Mouse (Mus musculus) liver, embryonic 13.5 days (tissue): ENCODE measurements around the gene Chrna4. TPM values are rescaled to one million over a fixed set of nuclear protein-coding genes. Genes with fewer than 3 reads are reported as not detected.
A peak's percentile ranks its signal among the peaks of the same experiment; 100 is the strongest.

Experiments
- ATAC-seq: fragments of 200-750 bp; cut with Nextera tagmentation; 2 replicates; pipeline ENCODE4 v1.8.0; 2017; ENCODE audit warnings: low read depth, mild to moderate bottlenecking, moderate number of reproducible peaks, moderate library complexity
- DNase-seq: peaks from one replicate; pipeline ENCODE4 v3.0.0; 2022
- H3K27ac ChIP-seq: fragments of 300-500 bp; sonication (generic); 2 replicates; pipeline ENCODE4 v1.5.1; 2015; ENCODE audit warnings: moderate library complexity, mild to moderate bottlenecking, inconsistent platforms
- H3K27me3 ChIP-seq: fragments of 300-500 bp; sonication (generic); 2 replicates; pipeline ENCODE4 v1.6.1; 2015; ENCODE audit warnings: mild to moderate bottlenecking, inconsistent platforms
- H3K36me3 ChIP-seq: fragments of 300-500 bp; sonication (generic); 2 replicates; pipeline ENCODE4 v1.6.1; 2015; ENCODE audit warnings: mild to moderate bottlenecking, inconsistent platforms
- H3K4me1 ChIP-seq: fragments of 300-500 bp; sonication (generic); replicated peaks from 2 replicates; pipeline ENCODE4 v1.6.1; 2015; ENCODE audit warnings: inconsistent platforms
- H3K4me2 ChIP-seq: fragments of 300-500 bp; sonication (generic); 2 replicates; pipeline ENCODE4 v1.6.1; 2015; ENCODE audit warnings: inconsistent platforms, mild to moderate bottlenecking, moderate library complexity
- H3K4me3 ChIP-seq: fragments of 300-500 bp; sonication (generic); replicated peaks from 2 replicates; pipeline ENCODE4 v1.5.1; 2015; ENCODE audit warnings: mild to moderate bottlenecking, inconsistent platforms
- H3K9ac ChIP-seq: fragments of 300-500 bp; sonication (generic); 2 replicates; pipeline ENCODE4 v1.6.1; 2015; ENCODE audit warnings: mild to moderate bottlenecking, inconsistent platforms
- H3K9me3 ChIP-seq: fragments of 300-500 bp; sonication (generic); replicated peaks from 2 replicates; pipeline ENCODE4 v1.6.1; 2016; ENCODE audit warnings: inconsistent platforms
- WGBS: fragments of 180-500 bp; shearing (Covaris S2); methylation state at CpG from one replicate; pipeline ENCODE4 v1.1.7; 2015; ENCODE audit not compliant: insufficient replicate concordance; 5-methylcytosine and 5-hydroxymethylcytosine counted together
- polyA plus RNA-seq: library from polyadenylated mRNA; unstranded; fragments of >200 nt; fragmentation: Nextera tagmentation; extraction: Ambion mirVana; gene quantifications from 2 replicates; pipeline ENCODE4 v1.2.1, GENCODE M21; 2015

Gene Chrna4
- polyA plus RNA-seq, 1 experiment from 2014 or later: 0.46 TPM

DNA sequence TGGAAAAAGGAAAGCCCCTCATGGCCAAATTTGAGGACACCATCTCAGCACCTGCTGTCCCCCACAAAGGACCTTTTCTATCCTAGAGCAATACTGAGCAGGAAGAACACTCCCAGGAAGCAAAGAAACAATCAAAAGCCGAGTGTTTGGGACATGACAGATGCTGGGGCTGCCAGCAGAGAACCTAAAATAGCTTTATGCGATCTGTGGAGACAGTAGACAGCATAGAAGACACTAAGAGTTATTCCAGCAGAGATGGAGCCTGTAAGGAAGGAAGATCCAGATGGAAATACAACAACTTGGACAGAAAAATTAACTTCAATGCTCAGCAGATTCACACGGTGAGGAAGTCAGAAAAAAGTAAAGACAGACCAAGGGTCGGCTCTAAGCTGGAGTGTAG is 22.5 kb upstream of the Chrna4 start:
- WGBS: 38% methylated on average over 4 of the region's 4 CpGs
- no peak for ATAC-seq

DNA sequence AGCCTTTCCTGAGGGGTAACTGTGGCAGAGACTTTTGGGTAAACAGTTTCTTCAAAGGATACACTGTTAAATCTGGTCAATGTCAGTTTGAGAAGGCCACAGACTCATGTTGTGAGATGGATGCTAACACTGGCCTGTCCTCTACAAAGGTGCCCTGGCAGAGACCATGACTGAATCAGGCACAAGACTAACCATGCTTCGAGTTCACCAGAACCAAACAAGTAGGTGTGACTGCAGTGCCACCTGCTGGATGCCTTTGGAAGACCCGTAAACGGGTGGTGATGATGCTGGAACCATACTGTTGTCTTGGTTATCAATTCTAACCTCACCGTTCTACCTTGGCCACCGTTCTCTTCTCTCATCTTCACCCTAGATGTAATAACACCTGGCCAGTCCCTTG is 16.8 kb upstream of the Chrna4 start:
- 17% methylated on average over 5 of the region's 5 CpGs for WGBS
- no peak overlapping the region for H3K4me3 ChIP-seq
- no peaks in the 10 kb centered on the region for H3K9me3 ChIP-seq
- H3K27ac ChIP-seq: no peak overlapping the region
- no peaks in the 10 kb centered on the region for H3K4me1 ChIP-seq
- ATAC-seq (peak; percentile 41; the same call in 1 of the 2 replicates), DNase-seq (peak; percentile 29)
- H3K27me3 ChIP-seq: 0 out of 2 replicates have a peak, but pooled peaks cover 5% of the 10 kb centered on the region
- H3K4me2 ChIP-seq: no peak overlapping the region
- no peak overlapping the region for H3K9ac ChIP-seq
- no peaks in the 10 kb centered on the region for H3K36me3 ChIP-seq

More for the DNA sequence above, 22.5 kb upstream of the Chrna4 start:
- no peaks in the 10 kb centered on the region for H3K36me3 ChIP-seq
- H3K27ac ChIP-seq: no peak overlapping the region
- no peak for DNase-seq
- no peaks in the 10 kb centered on the region for H3K9me3 ChIP-seq
- H3K27me3 ChIP-seq: 0 out of 2 replicates have a peak, but pooled peaks cover 9% of the 10 kb centered on the region
- H3K4me3 ChIP-seq: no peak overlapping the region
- H3K4me2 ChIP-seq: no peak overlapping the region
- no peak overlapping the region for H3K9ac ChIP-seq
- H3K4me1 ChIP-seq: no peaks in the 10 kb centered on the region

DNA sequence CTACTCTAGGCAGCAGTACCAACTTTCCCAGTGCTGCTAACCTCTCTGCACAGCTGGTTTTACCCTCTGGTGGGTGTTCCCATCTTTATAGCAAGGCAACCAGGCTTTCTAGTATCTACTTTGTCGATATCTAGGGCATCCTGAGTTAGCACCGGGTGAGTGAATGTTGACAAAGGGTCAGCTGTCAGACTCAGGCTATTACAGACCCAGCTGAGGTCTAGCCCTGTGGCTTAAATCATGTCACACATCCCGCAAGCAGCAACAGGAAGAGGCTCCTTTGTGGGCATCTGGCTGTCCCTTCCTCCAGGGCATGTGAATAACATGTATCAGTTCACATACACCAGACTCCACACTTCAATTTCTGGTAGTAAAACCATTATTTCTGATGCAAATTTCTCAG is 14.8 kb upstream of the Chrna4 start:
- Histone ChIP-seq H3K27me3 (0 out of 2 replicates have a peak, but pooled peaks cover 5% of the 10 kb centered on the region), H3K4me2 (no peak overlapping the region), H3K9ac (no peak overlapping the region), H3K9me3 (no peaks in the 10 kb centered on the region), H3K4me3 (no peak overlapping the region), H3K27ac (no peak overlapping the region), H3K36me3 (no peaks in the 10 kb centered on the region), H3K4me1 (no peaks in the 10 kb centered on the region)
- 29% methylated on average over 3 of the region's 3 CpGs for WGBS
- ATAC-seq: no peak
- no peak for DNase-seq

- Histone ChIP-seq H3K36me3 (no peaks in the 10 kb centered on the region), H3K4me1 (no peaks in the 10 kb centered on the region), H3K4me2 (no peak overlapping the region), H3K27ac (no peak overlapping the region), H3K9me3 (no peaks in the 10 kb centered on the region), H3K27me3 (0 out of 2 replicates have a peak, but pooled peaks cover 5% of the 10 kb centered on the region), H3K9ac (no peak overlapping the region), H3K4me3 (no peak overlapping the region)
- 45% methylated on average over 8 of the region's 8 CpGs for WGBS
- DNase-seq: no peak
- no peak for ATAC-seq
Observed at GRCm38 (mm10) chr2:181057341-181057740, 14.0 kb upstream of the Chrna4 start.

GRCm38 (mm10) chr2:181052171-181052570 is 8.8 kb upstream of the Chrna4 start:
- 57% methylated on average over 1 of the region's 1 CpGs for WGBS
- no peaks in the 10 kb centered on the region for H3K4me1 ChIP-seq
- H3K9me3 ChIP-seq: no peaks in the 10 kb centered on the region
- no peak for DNase-seq
- H3K4me2 ChIP-seq: no peak overlapping the region
- no peak overlapping the region for H3K27ac ChIP-seq
- no peaks in the 10 kb centered on the region for H3K36me3 ChIP-seq
- no peak for ATAC-seq
- H3K27me3 ChIP-seq: 0 out of 2 replicates have a peak, but pooled peaks cover 9% of the 10 kb centered on the region
- no peak overlapping the region for H3K4me3 ChIP-seq
- H3K9ac ChIP-seq: no peak overlapping the region

- H3K4me3 ChIP-seq: no peak overlapping the region
- no peaks in the 10 kb centered on the region for H3K4me1 ChIP-seq
- H3K9me3 ChIP-seq: no peaks in the 10 kb centered on the region
- no peak overlapping the region for H3K9ac ChIP-seq
- WGBS: 51% methylated on average over 9 of the region's 9 CpGs
- no peaks in the 10 kb centered on the region for H3K36me3 ChIP-seq
- no peak overlapping the region for H3K27ac ChIP-seq
- H3K27me3 ChIP-seq: 0 out of 2 replicates have a peak, but pooled peaks cover 4% of the 10 kb centered on the region
- DNase-seq: no peak
- H3K4me2 ChIP-seq: no peak overlapping the region
- ATAC-seq: no peak
Observed at GRCm38 (mm10) chr2:181048986-181049385, 5.6 kb upstream of the Chrna4 start.

DNA sequence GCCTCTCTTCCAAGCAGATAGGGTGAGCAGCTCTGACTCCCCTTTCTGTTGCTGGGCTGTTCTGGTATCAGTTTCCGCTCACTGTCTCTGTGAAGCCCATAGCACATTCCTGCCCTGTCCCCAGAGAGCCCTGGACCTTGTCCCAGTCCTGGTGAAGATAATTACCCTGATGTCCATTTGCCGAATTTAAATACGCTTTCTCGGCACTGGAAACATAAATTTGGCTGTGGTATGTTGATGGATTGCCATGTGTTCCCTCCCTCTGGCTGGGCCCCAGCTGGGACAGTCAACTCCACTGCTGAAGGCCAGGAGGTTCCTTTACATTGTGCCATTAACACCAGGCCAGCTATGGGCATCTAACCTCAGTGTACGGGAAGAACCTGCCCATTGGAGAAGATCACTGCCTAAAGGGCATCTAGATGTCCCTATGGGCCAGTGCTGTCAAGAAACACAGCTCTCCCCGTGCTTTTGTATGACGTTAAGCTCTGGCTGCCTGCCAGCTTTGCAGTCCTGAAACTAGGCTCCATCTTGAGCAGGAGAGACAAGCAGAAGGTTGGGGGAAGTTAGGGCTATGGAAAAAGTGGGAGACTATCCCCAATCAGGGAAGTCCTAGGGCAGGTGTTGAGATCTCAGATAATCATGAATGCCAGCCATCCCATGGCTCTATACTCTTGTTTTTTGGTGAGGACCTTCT is 5.1 kb upstream of the Chrna4 start:
- H3K36me3 ChIP-seq: no peaks in the 10 kb centered on the region
- H3K9ac ChIP-seq: no peak overlapping the region
- H3K4me3 ChIP-seq: no peak overlapping the region
- H3K4me2 ChIP-seq: no peak overlapping the region
- no peak overlapping the region for H3K27ac ChIP-seq
- no peaks in the 10 kb centered on the region for H3K9me3 ChIP-seq
- no peak for DNase-seq
- 59% methylated on average over 7 of the region's 7 CpGs for WGBS
- H3K4me1 ChIP-seq: no peaks in the 10 kb centered on the region
- no peak for ATAC-seq
- H3K27me3 ChIP-seq: 0 out of 2 replicates have a peak, but pooled peaks cover 4% of the 10 kb centered on the region

GRCm38 (mm10) chr2:181044001-181044400 is 655 bp upstream of the Chrna4 start:
- Histone ChIP-seq H3K27ac (peak overlapping the region; percentile 2; the same call in 1 of the 2 replicates), H3K36me3 (no peaks in the 10 kb centered on the region), H3K4me1 (0 out of 2 replicates have a peak, but pooled peaks cover 3% of the 10 kb centered on the region), H3K4me3 (no peak overlapping the region), H3K27me3 (peaks cover 36% of the 10 kb centered on the region), H3K4me2 (no peak overlapping the region), H3K9ac (no peak overlapping the region), H3K9me3 (no peaks in the 10 kb centered on the region)
- DNase-seq: no peak
- no peak for ATAC-seq
- 29% methylated on average over 3 of the region's 3 CpGs for WGBS

- Histone ChIP-seq H3K4me2 (no peak overlapping the region), H3K36me3 (no peaks in the 10 kb centered on the region), H3K4me1 (0 out of 2 replicates have a peak, but pooled peaks cover 3% of the 10 kb centered on the region), H3K9ac (no peak overlapping the region), H3K27me3 (peaks cover 52% of the 10 kb centered on the region), H3K9me3 (no peaks in the 10 kb centered on the region), H3K27ac (no peak overlapping the region), H3K4me3 (no peak overlapping the region)
- DNase-seq (no peak), ATAC-seq (no peak)
Observed at GRCm38 (mm10) chr2:181042376-181042775, 970 bp downstream of the Chrna4 start.

- Histone ChIP-seq H3K4me3 (no peak overlapping the region), H3K9ac (no peak overlapping the region), H3K36me3 (no peaks in the 10 kb centered on the region), H3K27ac (no peak overlapping the region), H3K9me3 (no peaks in the 10 kb centered on the region), H3K4me2 (no peak overlapping the region), H3K4me1 (0 out of 2 replicates have a peak, but pooled peaks cover 3% of the 10 kb centered on the region), H3K27me3 (peaks cover 56% of the 10 kb centered on the region)
- ATAC-seq (no peak), DNase-seq (no peak)
- 11% methylated on average over 7 of the region's 7 CpGs for WGBS
Observed at GRCm38 (mm10) chr2:181041941-181042340, 1.4 kb downstream of the Chrna4 start.

GRCm38 (mm10) chr2:181039356-181039680 is 4.0 kb downstream of the Chrna4 start:
- ATAC-seq (no peak), DNase-seq (no peak)
- peaks cover 74% of the 10 kb centered on the region for H3K27me3 ChIP-seq
- no peak overlapping the region for H3K27ac ChIP-seq
- H3K36me3 ChIP-seq: no peaks in the 10 kb centered on the region
- no peaks in the 10 kb centered on the region for H3K9me3 ChIP-seq
- H3K4me3 ChIP-seq: peak overlapping the region; percentile 46
- 0 out of 2 replicates have a peak, but pooled peaks cover 3% of the 10 kb centered on the region for H3K4me1 ChIP-seq
- 2% methylated on average over 16 of the region's 16 CpGs for WGBS
- H3K9ac ChIP-seq: no peak overlapping the region
- H3K4me2 ChIP-seq: peak overlapping the region; percentile 62
